Mouse (Mus musculus) B cell, adult 2 months (primary cell): ENCODE results near the gene Pak1.

Source experiments
- DNase-seq, 2 experiments: peaks; one replicate each; pipeline ENCODE4 v3.0.0; 2022

Gene Pak1

DNA sequence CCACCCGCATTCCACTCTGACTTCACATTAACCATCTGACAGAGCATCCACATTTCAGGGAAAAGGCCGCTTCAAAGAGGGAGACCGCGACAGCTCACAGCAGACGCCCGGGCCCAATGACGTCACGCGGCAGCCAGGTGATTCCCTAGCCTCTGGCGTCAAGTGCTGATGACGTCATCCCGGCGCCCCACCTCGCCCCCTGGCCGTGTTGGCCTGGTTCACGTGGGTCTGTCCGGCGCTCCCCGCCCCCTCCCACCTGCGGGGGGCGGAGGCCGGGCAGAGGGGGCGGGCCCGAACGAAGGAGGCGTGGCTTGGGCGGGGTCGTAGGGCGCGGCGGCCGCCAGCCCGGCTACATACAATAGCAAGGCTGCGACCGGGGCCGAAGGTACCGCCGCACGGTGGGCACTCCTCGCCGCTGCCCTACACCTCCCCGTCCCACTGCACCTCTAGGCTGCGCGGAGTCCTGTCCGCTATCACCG, at the start of gene Pak1:
TSS of gene Pak1 (plus strand) at position 352 of the 479 bp plus-strand sequence.
- DNase-seq, result peak; percentile 87 to 88

DNA sequence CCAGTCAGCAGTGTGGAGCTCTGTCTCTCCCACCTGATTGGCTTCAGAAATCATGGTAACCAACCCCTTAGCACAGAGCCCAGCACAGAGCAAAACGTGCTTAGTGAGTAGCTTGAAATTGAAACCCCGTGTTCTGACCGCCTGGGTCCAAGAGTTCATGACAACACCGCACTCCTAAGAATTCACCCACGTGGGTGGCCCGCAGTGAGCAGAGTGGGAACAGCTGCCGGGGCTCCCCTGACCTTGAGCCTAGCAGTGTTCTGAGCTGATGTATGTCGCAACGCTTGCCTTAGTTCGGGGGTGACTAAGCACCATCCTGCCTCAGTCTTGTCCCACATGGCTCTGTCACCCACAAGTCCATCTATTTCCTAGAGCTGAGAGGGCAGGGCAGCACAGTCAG, 47.4 kb upstream of the Pak1 start:
- DNase-seq, result no peak

- DNase-seq, result no peak
These were observed 46.5 kb upstream of the Pak1 start for GRCm38 (mm10) chr7:97741756-97742291.

GRCm38 (mm10) chr7:97745299-97745698, 43.0 kb upstream of the Pak1 start:
- peak; percentile 70 to 71 for DNase-seq

GRCm38 (mm10) chr7:97747176-97747707, 41.1 kb upstream of the Pak1 start:
- no peak for DNase-seq

- DNase-seq, result peak; percentile 78 to 80
These were observed 40.4 kb upstream of the Pak1 start for GRCm38 (mm10) chr7:97747787-97748497.

GRCm38 (mm10) chr7:97748527-97749206, 39.7 kb upstream of the Pak1 start:
- DNase-seq, result peak; percentile 48 to 49

- DNase-seq, result peak; percentile 56 to 58
These were observed 38.8 kb upstream of the Pak1 start for GRCm38 (mm10) chr7:97749207-97750190.

DNA sequence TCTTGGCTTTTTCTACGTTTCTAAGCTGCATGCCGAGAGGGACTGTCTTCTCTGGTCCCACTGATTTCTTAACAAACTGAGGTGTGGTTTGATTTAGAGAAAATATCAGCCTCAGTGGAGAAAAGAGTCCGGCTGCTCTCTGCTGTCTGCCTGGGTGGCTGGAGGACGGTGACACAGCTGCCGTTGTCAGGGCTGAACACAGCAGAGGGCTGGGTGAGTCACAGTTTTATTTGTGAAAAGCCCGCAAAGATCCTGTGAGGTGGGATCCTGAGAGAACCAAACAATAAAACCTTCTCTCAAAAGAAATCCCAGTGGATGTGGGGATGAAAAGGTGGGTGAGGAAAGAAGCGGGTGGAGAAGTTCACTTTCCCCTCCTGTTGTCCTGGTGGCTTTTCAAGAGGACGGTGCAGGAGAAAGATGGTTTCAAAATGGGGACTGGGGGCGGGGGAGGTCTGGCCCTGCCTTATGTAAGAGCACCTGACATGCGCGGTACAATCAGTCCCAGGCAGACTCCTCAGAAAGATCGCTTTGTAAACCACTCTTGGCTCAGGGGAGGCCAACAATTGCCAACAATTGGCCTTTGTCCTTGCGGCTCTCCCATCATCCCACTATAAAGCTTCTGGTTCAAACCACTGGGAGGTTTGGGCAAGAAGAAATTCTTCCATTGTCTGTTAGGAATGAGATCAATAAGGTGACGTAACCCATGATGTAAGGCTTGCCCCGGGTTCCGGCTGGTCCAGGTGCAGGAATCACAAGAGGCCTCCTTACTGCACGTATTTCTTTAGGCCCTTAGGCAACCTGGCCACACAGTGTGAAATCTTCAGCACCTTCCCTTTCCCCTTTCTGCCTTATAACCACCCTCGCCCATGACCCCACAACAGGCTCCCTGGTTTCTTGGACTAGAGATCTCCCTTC, 31.1 kb upstream of the Pak1 start:
- no peak for DNase-seq

GRCm38 (mm10) chr7:97764591-97764990, 23.8 kb upstream of the Pak1 start:
- no peak for DNase-seq

- no peak for DNase-seq
These were observed 23.0 kb upstream of the Pak1 start for GRCm38 (mm10) chr7:97765181-97765962.

DNA sequence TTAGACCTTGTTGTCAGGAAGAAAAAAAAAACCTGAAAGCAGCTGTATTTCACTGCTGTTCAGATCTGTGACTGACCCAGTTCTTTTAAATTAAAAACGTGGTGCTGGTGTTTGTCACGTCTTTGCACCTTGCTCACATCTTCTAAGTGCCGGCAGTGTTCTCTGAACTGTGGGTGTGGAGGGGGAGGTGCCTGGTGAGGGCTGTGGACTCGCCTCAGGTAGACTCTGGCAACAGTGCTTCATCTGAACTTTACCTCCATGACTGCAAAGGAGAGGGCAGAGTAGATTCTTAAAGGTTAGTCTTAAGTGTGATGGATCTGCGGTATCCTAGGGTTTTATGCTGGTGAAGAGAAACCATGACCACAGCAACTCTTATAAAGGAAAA, 22.4 kb upstream of the Pak1 start:
- DNase-seq, result no peak

- DNase-seq, result no peak
These were observed 21.8 kb upstream of the Pak1 start for GRCm38 (mm10) chr7:97766406-97767166.

- no peak for DNase-seq
These were observed 20.5 kb upstream of the Pak1 start for GRCm38 (mm10) chr7:97767841-97768240.

DNA sequence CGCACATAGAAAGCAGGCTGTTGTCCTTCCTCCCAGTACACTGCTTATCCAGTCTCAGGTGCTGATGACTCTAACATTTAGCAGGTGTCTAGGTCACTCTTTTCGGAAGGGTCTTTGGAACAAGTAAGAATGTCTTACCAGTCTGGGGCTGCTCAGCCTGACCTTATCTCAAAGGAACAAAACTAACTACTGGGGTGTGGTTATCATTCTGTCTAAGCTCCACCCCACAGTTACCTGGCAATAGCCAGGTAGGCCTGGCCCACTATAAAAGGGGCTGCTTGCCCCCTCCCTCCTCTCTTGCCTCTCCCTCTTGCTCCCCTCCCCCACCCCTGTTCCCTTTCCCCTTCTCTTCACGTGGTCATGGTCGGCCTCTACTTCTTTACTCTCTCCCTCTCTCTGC, 19.3 kb upstream of the Pak1 start:
- no peak for DNase-seq

DNA sequence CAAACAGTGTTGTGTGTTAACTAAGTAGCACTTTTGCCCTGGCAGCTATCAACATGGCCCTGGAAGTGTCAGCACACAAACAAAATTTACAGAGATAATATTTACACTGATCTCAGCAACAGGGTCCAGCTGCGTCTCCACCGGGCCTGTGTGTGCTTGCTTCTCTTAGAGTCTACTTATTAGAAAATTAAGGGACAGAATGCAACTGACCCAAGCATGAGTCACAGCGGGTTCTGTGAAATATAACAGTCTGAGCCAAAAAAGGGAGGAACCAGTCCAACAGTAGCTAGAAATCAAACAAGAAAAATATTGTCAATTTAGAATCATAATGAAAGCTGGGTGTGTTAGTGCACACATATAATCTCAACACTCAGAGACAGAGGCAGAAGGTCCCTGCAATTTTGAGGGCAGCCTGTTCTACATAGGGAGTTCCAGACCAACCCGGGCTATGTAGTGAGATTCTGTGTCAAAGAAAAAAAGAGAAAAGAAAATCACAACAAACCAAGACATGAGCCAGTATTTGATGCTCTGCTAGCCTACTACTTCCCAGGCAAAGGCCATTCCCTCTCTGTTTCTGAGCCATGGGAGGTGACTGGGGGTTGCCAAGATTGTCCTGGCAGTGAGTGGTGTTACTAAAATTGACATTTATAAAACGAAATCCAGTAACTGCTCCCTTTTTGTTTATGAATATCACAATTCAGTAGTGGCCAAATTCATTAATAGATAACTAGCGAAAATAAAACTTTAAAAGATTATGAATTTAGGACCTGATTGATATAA, 17.3 kb upstream of the Pak1 start:
- DNase-seq, result no peak

DNA sequence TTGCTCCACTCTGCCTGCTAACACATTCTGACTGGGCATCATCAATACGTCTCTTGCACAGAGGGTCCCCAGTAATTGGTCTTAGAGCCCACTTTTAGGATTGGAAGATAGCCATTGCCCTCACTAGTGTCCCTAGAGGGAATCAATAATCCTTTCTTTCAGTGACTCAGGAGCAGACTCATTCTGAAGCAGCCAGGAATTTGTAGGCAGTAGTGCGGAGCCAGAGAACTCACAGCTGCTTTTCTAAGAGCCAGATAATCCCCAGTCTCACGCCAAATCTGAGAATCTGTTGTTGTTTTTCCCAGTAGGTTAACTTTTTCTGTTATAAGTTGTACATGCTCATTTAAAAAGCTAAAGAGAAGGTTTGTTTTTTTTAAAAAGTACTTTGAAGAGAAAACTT, 13.0 kb upstream of the Pak1 start:
- DNase-seq, result no peak

- no peak for DNase-seq
These were observed 12.4 kb upstream of the Pak1 start for GRCm38 (mm10) chr7:97775923-97776322.

GRCm38 (mm10) chr7:97777191-97777590, 11.2 kb upstream of the Pak1 start:
- no peak for DNase-seq
